Mouse (Mus musculus): ENCODE results near the gene Zcchc18. TPM values are rescaled to one million over a fixed set of nuclear protein-coding genes. Genes with fewer than 3 reads are reported as not detected.

Gene Zcchc18
- polyA plus RNA-seq, 1 experiment: not detected

DNA sequence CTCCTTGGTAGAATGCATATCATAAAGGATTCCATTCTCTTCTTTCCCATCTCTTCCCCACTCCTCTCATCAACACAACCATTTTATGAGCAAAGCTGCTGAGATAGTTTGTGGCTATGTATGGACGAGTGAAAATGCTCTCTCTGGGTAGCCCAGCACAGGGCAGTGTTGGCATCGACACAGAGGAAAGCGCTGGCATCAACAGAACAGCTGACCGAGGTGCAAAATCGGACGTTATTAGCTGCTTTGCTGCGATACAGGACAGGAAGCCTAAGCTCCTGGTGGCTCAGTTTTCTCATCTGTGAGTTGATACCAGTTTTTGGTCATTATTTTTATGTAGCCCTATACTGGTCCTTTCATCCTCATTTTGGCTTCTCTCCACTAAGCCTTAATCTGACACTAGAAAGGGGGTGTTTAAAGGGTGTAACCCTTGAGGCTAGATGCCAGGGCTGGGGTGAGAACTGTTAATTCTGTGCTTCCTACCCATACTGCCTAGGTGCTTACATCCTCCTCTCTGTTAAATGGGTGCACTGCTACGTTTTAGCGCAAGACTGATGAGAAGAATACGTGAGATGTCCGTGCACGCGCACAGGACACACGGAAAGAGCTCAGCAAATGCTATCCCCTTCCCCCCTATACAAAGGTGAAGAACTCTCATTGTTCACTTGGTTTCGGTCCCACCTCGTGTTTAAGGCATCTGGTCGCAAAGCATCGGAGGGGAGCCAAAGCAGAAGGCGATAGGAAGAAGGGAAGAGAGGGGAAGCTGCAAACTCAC is 577 bp upstream of the Zcchc18 start:
- H3K4me3 ChIP-seq (replicated peaks): no peak overlapping the region

DNA sequence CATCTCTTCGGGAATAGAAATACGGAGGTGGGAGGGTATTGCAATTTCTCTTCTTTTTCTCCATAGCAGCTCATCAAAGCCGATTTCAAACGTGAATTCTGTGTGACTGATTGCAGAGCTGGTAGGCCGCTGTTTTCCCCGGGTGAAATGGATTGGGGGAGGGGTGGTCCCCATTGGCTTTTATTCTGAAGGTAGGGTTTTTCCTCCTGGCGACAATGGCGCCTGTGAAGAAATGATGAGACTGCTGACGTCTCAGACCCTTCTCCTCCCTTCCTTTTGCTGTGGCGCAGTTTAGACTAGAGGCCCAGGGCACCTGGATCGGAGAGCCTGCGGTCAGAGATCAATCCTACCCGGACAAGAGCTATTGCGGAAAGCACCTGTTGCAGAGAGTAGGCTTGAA is 686 bp downstream of the Zcchc18 start:
- no peaks in the 10 kb centered on the region for H3K4me1 ChIP-seq (ENCODE audit: control insufficient read depth)
- TF ChIP-seq GATA1 (IDR thresholded peaks at IDR 0.05; ENCODE audit: low read length): no peak
- no peak for TF ChIP-seq TAL1 (IDR thresholded peaks at IDR 0.05; ENCODE audit: low read length)
- no peaks in the 10 kb centered on the region for H3K9me3 ChIP-seq (ENCODE audit: control insufficient read depth, low read length)

More for the DNA sequence above, 577 bp upstream of the Zcchc18 start:
- TF ChIP-seq GATA1 (IDR thresholded peaks at IDR 0.05; ENCODE audit: low read length) (no peak), TAL1 (IDR thresholded peaks at IDR 0.05; ENCODE audit: low read length) (no peak)
- Histone ChIP-seq H3K9me3 (ENCODE audit: control insufficient read depth, low read length) (no peaks in the 10 kb centered on the region), H3K36me3 (ENCODE audit: control insufficient read depth) (no peaks in the 10 kb centered on the region), H3K27me3 (ENCODE audit: control insufficient read depth) (peaks cover 33% of the 10 kb centered on the region), H3K4me1 (ENCODE audit: control insufficient read depth) (no peaks in the 10 kb centered on the region)

GRCm38 (mm10) chrX:136996256-136996655 is 3.3 kb downstream of the Zcchc18 start:
- H3K4me3 ChIP-seq (replicated peaks): no peak overlapping the region

More for the DNA sequence above, 686 bp downstream of the Zcchc18 start:
- Histone ChIP-seq H3K4me3 (replicated peaks) (no peak overlapping the region), H3K36me3 (ENCODE audit: control insufficient read depth) (no peaks in the 10 kb centered on the region), H3K27me3 (ENCODE audit: control insufficient read depth) (peaks cover 33% of the 10 kb centered on the region)

GRCm38 (mm10) chrX:137015099-137015709 is 22.2 kb downstream of the Zcchc18 start:
- no peaks in the 10 kb centered on the region for H3K4me1 ChIP-seq (ENCODE audit: control insufficient read depth)
- TF ChIP-seq TAL1 (IDR thresholded peaks at IDR 0.05; ENCODE audit: low read length): no peak
- H3K9me3 ChIP-seq (ENCODE audit: control insufficient read depth, low read length): no peaks in the 10 kb centered on the region
- H3K4me3 ChIP-seq (replicated peaks): no peak overlapping the region
- peaks cover 7% of the 10 kb centered on the region for H3K36me3 ChIP-seq (ENCODE audit: control insufficient read depth)
- no peaks in the 10 kb centered on the region for H3K27me3 ChIP-seq (ENCODE audit: control insufficient read depth)

More at GRCm38 (mm10) chrX:136996256-136996655, 3.3 kb downstream of the Zcchc18 start:
- TF ChIP-seq GATA1 (IDR thresholded peaks at IDR 0.05; ENCODE audit: low read length) (no peak), TAL1 (IDR thresholded peaks at IDR 0.05; ENCODE audit: low read length) (no peak)
- H3K9me3 ChIP-seq (ENCODE audit: control insufficient read depth, low read length): no peaks in the 10 kb centered on the region
- peaks cover 27% of the 10 kb centered on the region for H3K27me3 ChIP-seq (ENCODE audit: control insufficient read depth)
- H3K36me3 ChIP-seq (ENCODE audit: control insufficient read depth): no peaks in the 10 kb centered on the region
- no peaks in the 10 kb centered on the region for H3K4me1 ChIP-seq (ENCODE audit: control insufficient read depth)

DNA sequence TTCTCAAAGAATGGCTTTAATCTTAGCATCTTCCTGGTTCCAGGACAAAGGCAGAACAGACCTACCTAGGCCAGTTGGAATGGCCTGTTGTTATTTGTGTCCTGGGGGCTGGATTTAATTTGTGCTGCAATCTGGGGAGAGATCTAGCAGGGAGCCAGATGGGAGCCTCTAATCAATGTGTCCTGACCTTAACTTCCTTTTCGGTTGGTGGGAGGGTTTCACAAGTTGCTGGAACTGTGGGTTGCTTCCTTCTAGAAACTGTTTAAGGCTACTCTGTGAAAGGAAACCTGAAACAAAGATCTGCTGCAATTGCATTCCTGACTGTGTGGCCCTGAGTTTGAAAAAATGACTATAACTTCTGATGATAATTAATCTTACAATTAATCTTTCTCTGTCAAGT is 24.7 kb downstream of the Zcchc18 start:
- TF ChIP-seq TAL1 (IDR thresholded peaks at IDR 0.05; ENCODE audit: low read length): no peak
- TF ChIP-seq GATA1 (IDR thresholded peaks at IDR 0.05; ENCODE audit: low read length): no peak
- Histone ChIP-seq H3K27me3 (ENCODE audit: control insufficient read depth) (no peaks in the 10 kb centered on the region), H3K36me3 (ENCODE audit: control insufficient read depth) (peaks cover 7% of the 10 kb centered on the region), H3K4me3 (replicated peaks) (no peak overlapping the region), H3K9me3 (ENCODE audit: control insufficient read depth, low read length) (no peaks in the 10 kb centered on the region), H3K4me1 (ENCODE audit: control insufficient read depth) (no peaks in the 10 kb centered on the region)

- TF ChIP-seq GATA1 (IDR thresholded peaks at IDR 0.05; ENCODE audit: low read length): no peak
- no peak for TF ChIP-seq TAL1 (IDR thresholded peaks at IDR 0.05; ENCODE audit: low read length)
- H3K9me3 ChIP-seq (ENCODE audit: control insufficient read depth, low read length): no peaks in the 10 kb centered on the region
- no peaks in the 10 kb centered on the region for H3K4me1 ChIP-seq (ENCODE audit: control insufficient read depth)
- H3K4me3 ChIP-seq (replicated peaks): no peak overlapping the region
- H3K27me3 ChIP-seq (ENCODE audit: control insufficient read depth): no peaks in the 10 kb centered on the region
- peaks cover 4% of the 10 kb centered on the region for H3K36me3 ChIP-seq (ENCODE audit: control insufficient read depth)
These were observed 26.4 kb downstream of the Zcchc18 start for GRCm38 (mm10) chrX:137019310-137019709.

DNA sequence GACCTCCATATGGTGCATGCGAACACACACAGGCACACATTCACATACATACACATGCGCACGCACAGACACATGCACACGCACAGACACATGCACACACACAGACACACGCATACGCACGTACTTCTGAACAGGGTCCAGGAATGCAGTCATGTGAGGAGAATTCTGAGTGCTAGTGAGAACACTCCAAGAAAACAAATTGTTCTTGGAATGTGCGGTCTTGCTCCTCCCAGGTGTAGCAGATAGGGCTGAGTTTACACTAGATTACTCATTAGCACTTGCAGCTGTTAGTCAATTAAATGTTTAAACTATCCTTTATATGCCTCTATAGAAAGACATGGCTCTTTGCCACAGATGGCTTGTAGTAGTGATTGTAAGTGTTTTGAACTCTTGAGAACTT is 38.0 kb downstream of the Zcchc18 start:
- Histone ChIP-seq H3K4me1 (ENCODE audit: control insufficient read depth) (no peaks in the 10 kb centered on the region; the same call in 1 of the 2 replicates), H3K9me3 (ENCODE audit: control insufficient read depth, low read length) (no peaks in the 10 kb centered on the region), H3K27me3 (ENCODE audit: control insufficient read depth) (no peaks in the 10 kb centered on the region), H3K4me3 (replicated peaks) (no peak overlapping the region), H3K36me3 (ENCODE audit: control insufficient read depth) (peaks cover 7% of the 10 kb centered on the region)
- TF ChIP-seq TAL1 (IDR thresholded peaks at IDR 0.05; ENCODE audit: low read length) (no peak), GATA1 (IDR thresholded peaks at IDR 0.05; ENCODE audit: low read length) (no peak)

- no peaks in the 10 kb centered on the region; the same call in 1 of the 2 replicates for H3K4me1 ChIP-seq (ENCODE audit: control insufficient read depth)
- H3K9me3 ChIP-seq (ENCODE audit: control insufficient read depth, low read length): no peaks in the 10 kb centered on the region
- H3K36me3 ChIP-seq (ENCODE audit: control insufficient read depth): peaks cover 7% of the 10 kb centered on the region
- TF ChIP-seq GATA1 (IDR thresholded peaks at IDR 0.05; ENCODE audit: low read length): no peak
- no peaks in the 10 kb centered on the region for H3K27me3 ChIP-seq (ENCODE audit: control insufficient read depth)
- H3K4me3 ChIP-seq (replicated peaks): no peak overlapping the region
These were observed 38.8 kb downstream of the Zcchc18 start for GRCm38 (mm10) chrX:137031726-137032125.

DNA sequence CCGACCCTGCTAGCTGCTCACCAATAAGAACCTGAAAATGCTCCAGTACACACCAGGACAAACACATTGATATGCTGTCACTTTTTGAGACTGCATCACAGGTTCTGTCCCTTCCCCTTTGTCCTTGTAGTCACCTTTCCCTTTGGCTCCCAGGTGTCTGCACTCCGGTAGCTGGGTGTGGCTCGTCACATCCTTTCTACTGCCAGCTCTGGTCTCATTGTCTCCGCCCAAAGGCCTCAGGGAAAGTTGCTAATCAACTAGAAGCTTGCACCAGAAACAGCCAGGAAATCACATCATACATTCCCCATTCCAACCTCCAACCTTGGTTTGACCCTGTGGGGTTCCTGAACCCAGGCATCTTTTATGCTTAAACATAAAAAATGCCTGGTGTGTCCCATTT is 41.4 kb downstream of the Zcchc18 start:
- H3K36me3 ChIP-seq (ENCODE audit: control insufficient read depth): peaks cover 7% of the 10 kb centered on the region
- H3K9me3 ChIP-seq (ENCODE audit: control insufficient read depth, low read length): no peaks in the 10 kb centered on the region
- H3K27me3 ChIP-seq (ENCODE audit: control insufficient read depth): no peaks in the 10 kb centered on the region
- TF ChIP-seq TAL1 (IDR thresholded peaks at IDR 0.05; ENCODE audit: low read length) (no peak), GATA1 (IDR thresholded peaks at IDR 0.05; ENCODE audit: low read length) (no peak)
- peaks cover 5% of the 10 kb centered on the region for H3K4me1 ChIP-seq (ENCODE audit: control insufficient read depth)
- no peak overlapping the region for H3K4me3 ChIP-seq (replicated peaks)
